Mouse (Mus musculus) CH12F3 (cell line): ENCODE data around the gene Rbm8a.
"Not testable (repeated sequence)": the region's sequence is repeated elsewhere in the genome, so short reads cannot be mapped to it uniquely, and the experiment has no call there.

Experiments
- in situ Hi-C: fragments of 300-500 bp; cut with MboI; formaldehyde crosslinking; loops from 2 replicates; pipeline ENCODE4 v1.14.3; 2020; ENCODE audit warnings: low sequenced_read_pairs

Gene Rbm8a

GRCm38 (mm10) chr3:96602704-96603084, 27.0 kb upstream of the Rbm8a start:
- in situ Hi-C loops = no loop called here

- in situ Hi-C loops = no loop called here
Measured at GRCm38 (mm10) chr3:96603311-96603710, 26.4 kb upstream of the Rbm8a start.

GRCm38 (mm10) chr3:96606007-96606406, 23.7 kb upstream of the Rbm8a start:
- in situ Hi-C loops = not testable (repeated sequence)

GRCm38 (mm10) chr3:96606618-96607017, 23.1 kb upstream of the Rbm8a start:
- in situ Hi-C loops = no loop called here

GRCm38 (mm10) chr3:96617941-96618340, 11.8 kb upstream of the Rbm8a start:
- in situ Hi-C loops = no loop called here

GRCm38 (mm10) chr3:96623201-96623600, 6.5 kb upstream of the Rbm8a start:
- in situ Hi-C loops = no loop called here

GRCm38 (mm10) chr3:96632058-96632457, 2.3 kb downstream of the Rbm8a start:
- in situ Hi-C loops = no loop called here

GRCm38 (mm10) chr3:96634015-96634414, 4.3 kb downstream of the Rbm8a start:
- in situ Hi-C loops = no loop called here

GRCm38 (mm10) chr3:96634928-96635879, 5.5 kb downstream of the Rbm8a start, which contains the start of the genes Pex11b and Gm42957:
Gene Pex11b (plus strand): TSS chr3:96635376.
Gene Gm42957 (plus strand): TSS chr3:96635474.
- in situ Hi-C loops = no loop called here

GRCm38 (mm10) chr3:96635906-96636305, 6.2 kb downstream of the Rbm8a start:
- in situ Hi-C loops = no loop called here

- in situ Hi-C loops = no loop called here
Measured at GRCm38 (mm10) chr3:96636448-96636847, 6.7 kb downstream of the Rbm8a start.

GRCm38 (mm10) chr3:96639219-96639618, 9.5 kb downstream of the Rbm8a start:
- in situ Hi-C loops = no loop called here

GRCm38 (mm10) chr3:96645018-96645649, 15.4 kb downstream of the Rbm8a start, which contains the start of gene Itga10:
Gene Itga10 (plus strand): TSS chr3:96645584.
- in situ Hi-C loops = no loop called here

GRCm38 (mm10) chr3:96647365-96647764, 17.6 kb downstream of the Rbm8a start:
- in situ Hi-C loops = no loop called here

GRCm38 (mm10) chr3:96660901-96661300, 31.2 kb downstream of the Rbm8a start:
- in situ Hi-C loops = no loop called here

GRCm38 (mm10) chr3:96662731-96663316, 33.1 kb downstream of the Rbm8a start:
- in situ Hi-C loops = no loop called here

- in situ Hi-C loops = no loop called here
Measured at GRCm38 (mm10) chr3:96663432-96664239, 33.9 kb downstream of the Rbm8a start.

- in situ Hi-C loops = not testable (repeated sequence)
Measured at GRCm38 (mm10) chr3:96665732-96666363, 36.1 kb downstream of the Rbm8a start.

GRCm38 (mm10) chr3:96666916-96667315, 37.2 kb downstream of the Rbm8a start:
- in situ Hi-C loops = no loop called here

GRCm38 (mm10) chr3:96667316-96667715, 37.6 kb downstream of the Rbm8a start:
- in situ Hi-C loops = no loop called here
